Mouse (Mus musculus) lung, postnatal 14 days (tissue): ENCODE results near the gene Slc35g3.

Experiments
- DNase-seq: peaks from one replicate; pipeline ENCODE4 v3.0.0; 2021

Gene Slc35g3

GRCm38 (mm10) chr11:69761868-69762267, at the start of gene Slc35g3:
TSS of gene Slc35g3 (minus strand) at chr11:69761968.
- no peak for DNase-seq

GRCm38 (mm10) chr11:69810280-69810679, 48.5 kb upstream of the Slc35g3 start:
- no peak for DNase-seq

DNA sequence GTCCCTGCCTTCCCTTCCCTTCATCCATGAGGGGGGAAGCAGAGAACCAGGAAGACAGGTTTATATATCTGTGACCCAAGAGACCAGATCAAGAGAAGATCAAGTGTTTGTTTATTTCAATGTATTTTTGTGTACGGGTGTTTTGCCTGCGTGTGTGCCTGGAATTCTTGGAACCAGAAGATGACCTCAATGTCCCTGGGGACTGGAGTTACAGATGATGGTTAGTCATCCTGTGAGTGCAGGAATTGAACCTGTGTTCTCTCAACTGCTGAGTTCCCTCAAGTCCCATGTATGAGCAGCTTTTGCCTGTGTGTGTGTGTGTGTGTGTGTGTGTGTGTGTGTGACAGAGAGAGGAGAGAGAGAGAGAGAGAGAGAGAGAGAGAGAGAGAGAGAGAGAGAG, 45.9 kb upstream of the Slc35g3 start:
- no peak for DNase-seq

DNA sequence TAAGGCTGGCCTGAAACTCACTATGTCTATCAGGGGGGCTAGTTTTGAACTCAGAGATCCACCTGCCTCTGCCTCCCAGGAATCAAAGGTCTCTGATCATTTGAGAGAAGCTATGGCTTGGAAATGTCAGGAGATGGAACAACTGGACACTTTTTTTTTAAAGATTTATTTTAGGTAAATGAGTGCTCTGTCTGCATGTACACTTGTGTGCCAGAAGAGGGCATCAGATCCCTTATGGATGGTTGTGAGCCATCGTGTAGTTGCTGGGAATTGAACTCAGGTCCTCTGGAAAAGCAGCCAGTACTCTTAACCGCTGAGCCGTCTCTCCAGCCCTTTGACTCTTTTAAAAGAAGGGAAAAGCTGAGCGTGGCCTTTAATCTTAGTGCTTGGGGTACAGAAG, 44.6 kb upstream of the Slc35g3 start:
- no peak for DNase-seq

GRCm38 (mm10) chr11:69804972-69805909, 43.5 kb upstream of the Slc35g3 start, which contains the start of gene Tmem102:
TSS of gene Tmem102 (minus strand) at chr11:69805624.
- peak; percentile 53 for DNase-seq

DNA sequence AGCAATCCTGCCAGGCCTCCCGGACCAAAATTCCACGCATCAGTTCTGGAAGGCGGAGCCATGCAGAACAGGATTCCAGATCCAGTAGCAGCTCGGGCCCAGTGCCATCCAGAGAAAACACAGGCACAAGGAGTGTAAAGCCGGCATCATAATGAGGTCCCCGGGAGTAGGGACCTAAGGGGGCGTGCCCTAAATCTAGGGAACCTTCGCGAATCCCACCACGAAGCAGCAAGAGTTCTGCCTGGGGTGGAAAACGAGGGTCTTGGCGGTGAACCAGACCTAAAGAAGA, 42.8 kb upstream of the Slc35g3 start:
- DNase-seq: peak; percentile 27

GRCm38 (mm10) chr11:69803786-69804651, 42.3 kb upstream of the Slc35g3 start:
- DNase-seq: peak; percentile 78

DNA sequence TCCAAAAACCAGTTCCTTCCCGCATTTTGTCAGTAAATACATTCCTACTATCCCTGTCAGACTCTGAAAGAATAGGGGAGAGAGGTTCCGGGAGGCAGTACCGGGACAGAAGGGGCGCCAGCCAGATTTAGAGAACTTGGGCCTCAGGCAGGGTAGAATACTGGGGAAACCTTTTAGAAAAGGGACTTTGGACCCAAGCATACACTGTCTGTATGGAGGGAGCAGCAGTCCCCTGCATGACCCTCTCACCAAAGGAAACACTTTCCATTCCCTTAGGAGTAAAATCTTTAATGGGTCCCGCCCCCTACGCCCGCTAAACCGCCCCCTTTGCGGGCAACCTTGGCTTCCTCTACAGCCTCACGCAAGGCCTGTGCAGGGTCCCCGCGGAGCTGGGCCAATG, 41.6 kb upstream of the Slc35g3 start:
- DNase-seq: no peak

DNA sequence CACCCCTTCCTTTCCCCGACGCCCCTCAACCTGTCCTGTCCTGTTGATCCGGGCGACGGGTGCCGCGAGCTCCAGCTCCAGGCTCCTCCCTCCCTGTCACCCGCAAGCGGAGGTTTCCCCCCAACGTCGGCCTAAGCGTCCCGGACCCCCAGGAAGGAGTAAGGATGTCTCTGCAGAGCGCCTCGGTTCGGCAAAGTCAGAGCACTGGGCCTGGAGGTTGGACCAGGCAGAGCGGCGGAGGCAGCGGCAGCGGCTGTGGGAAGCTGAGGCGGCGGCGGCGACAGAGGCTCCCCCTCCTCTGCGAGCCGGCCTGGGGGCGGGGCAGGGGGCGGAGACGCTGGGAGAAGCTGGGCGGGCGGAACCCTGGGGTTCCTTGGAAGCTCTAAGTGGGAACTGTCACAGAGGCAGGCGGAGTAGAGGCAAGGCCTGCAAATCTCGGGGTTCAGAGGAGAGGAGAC, 40.9 kb upstream of the Slc35g3 start:
- peak; percentile 90 for DNase-seq

GRCm38 (mm10) chr11:69801379-69801977, 39.7 kb upstream of the Slc35g3 start, which contains the start of gene Fgf11:
TSS of gene Fgf11 (minus strand) at chr11:69801857.
- no peak for DNase-seq

GRCm38 (mm10) chr11:69800392-69801197, 38.8 kb upstream of the Slc35g3 start:
- DNase-seq: peak; percentile 67

DNA sequence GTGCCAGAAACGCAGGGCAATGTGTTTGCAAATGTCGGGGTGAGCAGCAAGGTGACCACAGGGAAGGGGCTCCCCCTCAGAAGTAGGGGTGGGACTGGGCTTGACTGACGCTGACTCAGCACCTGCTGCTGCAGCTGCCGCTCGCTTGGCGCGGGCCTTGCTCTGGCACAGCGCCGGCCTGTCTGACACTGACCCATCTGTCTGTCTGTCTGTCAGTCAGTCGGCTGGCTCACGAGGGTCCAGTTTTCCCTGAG, 38.3 kb upstream of the Slc35g3 start:
- no peak for DNase-seq

GRCm38 (mm10) chr11:69799394-69800137, 37.8 kb upstream of the Slc35g3 start:
- no peak for DNase-seq

DNA sequence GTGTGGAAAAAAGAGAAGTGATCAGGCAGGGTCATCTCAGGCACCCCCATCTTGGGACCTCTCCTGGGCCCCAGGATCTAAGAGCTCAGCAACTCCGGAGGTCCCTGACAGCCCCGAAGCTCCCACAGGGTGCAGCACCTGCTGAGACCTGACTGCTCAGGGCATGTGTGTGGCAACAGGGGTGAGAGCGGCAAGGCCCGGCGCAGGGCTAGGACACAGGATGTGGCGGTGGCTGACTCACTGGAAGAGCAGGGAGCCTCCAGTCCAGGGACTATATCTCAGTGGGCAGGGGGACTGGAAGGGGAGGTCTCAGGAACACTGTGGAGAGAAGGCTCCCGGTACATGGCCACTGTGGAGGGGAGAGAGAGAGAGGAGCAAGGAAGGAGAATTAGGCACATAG, 36.2 kb upstream of the Slc35g3 start:
- no peak for DNase-seq

GRCm38 (mm10) chr11:69795983-69796435, 34.2 kb upstream of the Slc35g3 start:
- no peak for DNase-seq

DNA sequence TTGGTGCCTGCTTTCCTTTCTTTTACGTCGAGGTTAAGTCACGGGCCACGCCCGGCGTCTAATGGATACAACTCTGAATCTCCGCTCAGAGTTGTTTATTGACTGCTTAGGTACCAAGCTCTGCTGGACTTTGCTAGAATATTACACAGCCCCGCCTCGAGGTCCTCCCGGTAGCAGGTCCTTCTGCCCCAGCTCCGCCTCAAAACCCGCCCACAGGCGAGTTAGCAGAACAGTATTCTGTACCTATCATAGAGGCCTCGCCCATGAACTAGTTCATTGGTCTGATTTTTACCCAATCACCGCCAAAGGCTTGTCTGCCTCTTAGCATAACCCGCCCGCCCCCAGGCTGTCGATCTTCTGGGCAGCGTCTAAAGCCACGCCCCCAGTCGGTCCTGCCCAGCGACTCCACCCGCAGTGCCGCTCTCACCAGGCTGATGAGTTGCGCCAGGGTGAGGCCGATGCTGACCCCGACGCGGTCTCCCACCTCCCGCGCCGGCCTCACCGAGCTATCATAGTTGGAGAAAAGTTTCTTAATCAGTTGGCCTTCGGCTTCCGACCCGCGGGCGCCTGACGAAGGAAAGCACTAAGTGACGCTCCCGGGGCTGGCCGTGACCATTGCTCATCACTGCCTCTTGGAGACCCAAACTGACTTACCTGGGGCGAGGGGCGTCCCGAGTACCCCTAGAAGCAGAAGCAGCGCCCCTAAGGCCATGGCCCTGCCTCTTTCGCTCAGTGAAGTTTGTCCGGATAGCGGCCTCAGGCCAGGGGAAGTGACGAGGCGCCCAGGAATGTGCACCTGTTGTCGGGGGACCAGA, 33.6 kb upstream of the Slc35g3 start, which contains the start of gene Chrnb1:
Chrnb1 (minus strand) TSS at position 776 of the 815 bp plus-strand sequence.
- peak; percentile 95 for DNase-seq

GRCm38 (mm10) chr11:69793429-69793828, 31.7 kb upstream of the Slc35g3 start:
- no peak for DNase-seq

GRCm38 (mm10) chr11:69791420-69791819, 29.7 kb upstream of the Slc35g3 start:
- no peak for DNase-seq

- DNase-seq: no peak
These were observed 27.7 kb upstream of the Slc35g3 start for GRCm38 (mm10) chr11:69789431-69789830.

DNA sequence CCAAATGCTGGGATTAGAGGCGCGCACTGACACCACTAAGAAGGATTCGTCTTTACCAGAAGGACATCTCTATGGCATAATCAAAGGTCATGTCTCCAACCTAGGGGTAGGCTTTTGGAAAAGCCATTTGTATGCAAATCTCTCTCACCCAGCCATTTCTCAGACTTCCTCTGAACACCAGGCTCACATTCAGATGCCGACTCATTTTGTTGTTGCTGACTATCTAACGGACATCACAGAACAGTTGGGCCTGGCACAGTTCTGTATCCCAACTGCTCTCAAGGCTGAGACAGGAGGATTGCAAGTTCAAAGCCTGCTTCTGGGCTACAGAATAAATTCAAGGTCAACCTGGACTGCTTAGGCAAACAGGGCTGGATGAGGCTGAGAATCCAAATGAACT, 25.5 kb upstream of the Slc35g3 start:
- no peak for DNase-seq

- peak; percentile 67 for DNase-seq
These were observed 23.1 kb upstream of the Slc35g3 start for GRCm38 (mm10) chr11:69784793-69785272.
